Mouse (Mus musculus): ENCODE results near the gene Hmga1.
A peak's percentile ranks its signal among the peaks of the same experiment; 100 is the strongest.

Gene Hmga1

GRCm38 (mm10) chr17:27556315-27557011 is at the start of gene Hmga1:
TSS of gene Hmga1 (plus strand) at chr17:27556497.
- DNase-seq (ENCODE audit: low spot score), result peak; percentile 85

- DNase-seq (ENCODE audit: low spot score), result no peak
These were observed 49.3 kb upstream of the Hmga1 start for GRCm38 (mm10) chr17:27506871-27507590.

- no peak for DNase-seq (ENCODE audit: low spot score)
These were observed 48.7 kb upstream of the Hmga1 start for GRCm38 (mm10) chr17:27507591-27507945.

GRCm38 (mm10) chr17:27508002-27508401 is 48.3 kb upstream of the Hmga1 start:
- no peak for DNase-seq (ENCODE audit: low spot score)

GRCm38 (mm10) chr17:27508513-27508912 is 47.8 kb upstream of the Hmga1 start:
- DNase-seq (ENCODE audit: low spot score), result no peak

- no peak for DNase-seq (ENCODE audit: low spot score)
These were observed 47.2 kb upstream of the Hmga1 start for GRCm38 (mm10) chr17:27509056-27509455.

GRCm38 (mm10) chr17:27510258-27511124 is 45.8 kb upstream of the Hmga1 start:
- DNase-seq (ENCODE audit: low spot score), result no peak

GRCm38 (mm10) chr17:27511125-27511735 is 45.1 kb upstream of the Hmga1 start:
- DNase-seq (ENCODE audit: low spot score), result no peak

- DNase-seq (ENCODE audit: low spot score), result no peak
These were observed 44.3 kb upstream of the Hmga1 start for GRCm38 (mm10) chr17:27511865-27512618.

- peak; percentile 18 for DNase-seq (ENCODE audit: low spot score)
These were observed 43.6 kb upstream of the Hmga1 start for GRCm38 (mm10) chr17:27512619-27513161.

GRCm38 (mm10) chr17:27513279-27513915 is 42.9 kb upstream of the Hmga1 start:
- no peak for DNase-seq (ENCODE audit: low spot score)

GRCm38 (mm10) chr17:27513916-27514762 is 42.2 kb upstream of the Hmga1 start:
- no peak for DNase-seq (ENCODE audit: low spot score)

- DNase-seq (ENCODE audit: low spot score), result no peak
These were observed 38.0 kb upstream of the Hmga1 start for GRCm38 (mm10) chr17:27518296-27518695.

GRCm38 (mm10) chr17:27518700-27519595 is 37.3 kb upstream of the Hmga1 start:
- no peak for DNase-seq (ENCODE audit: low spot score)

- DNase-seq (ENCODE audit: low spot score), result peak; percentile 63
These were observed 35.7 kb upstream of the Hmga1 start for GRCm38 (mm10) chr17:27520557-27520956.

GRCm38 (mm10) chr17:27521303-27521702 is 35.0 kb upstream of the Hmga1 start, which contains the start of gene Grm4:
TSS of gene Grm4 (minus strand) at chr17:27521403.
- no peak for DNase-seq (ENCODE audit: low spot score)

- no peak for DNase-seq (ENCODE audit: low spot score)
These were observed 33.2 kb upstream of the Hmga1 start for GRCm38 (mm10) chr17:27523121-27523520.

- no peak for DNase-seq (ENCODE audit: low spot score)
These were observed 29.1 kb upstream of the Hmga1 start for GRCm38 (mm10) chr17:27527188-27527587.

- no peak for DNase-seq (ENCODE audit: low spot score)
These were observed 28.3 kb upstream of the Hmga1 start for GRCm38 (mm10) chr17:27528030-27528429.
